Mouse (Mus musculus) embryo, embryonic 11 days (tissue): ENCODE data around the gene Fdxr.
A peak's percentile ranks its signal among the peaks of the same experiment; 100 is the strongest.

Experiments
- DNase-seq: peaks from one replicate; pipeline ENCODE4 v3.0.0-alpha.2; 2015

Fdxr gene

GRCm38 (mm10) chr11:115276780-115277603, at the start of gene Fdxr:
Gene Fdxr (minus strand): TSS chr11:115277050.
- DNase-seq = peak; percentile 99

DNA sequence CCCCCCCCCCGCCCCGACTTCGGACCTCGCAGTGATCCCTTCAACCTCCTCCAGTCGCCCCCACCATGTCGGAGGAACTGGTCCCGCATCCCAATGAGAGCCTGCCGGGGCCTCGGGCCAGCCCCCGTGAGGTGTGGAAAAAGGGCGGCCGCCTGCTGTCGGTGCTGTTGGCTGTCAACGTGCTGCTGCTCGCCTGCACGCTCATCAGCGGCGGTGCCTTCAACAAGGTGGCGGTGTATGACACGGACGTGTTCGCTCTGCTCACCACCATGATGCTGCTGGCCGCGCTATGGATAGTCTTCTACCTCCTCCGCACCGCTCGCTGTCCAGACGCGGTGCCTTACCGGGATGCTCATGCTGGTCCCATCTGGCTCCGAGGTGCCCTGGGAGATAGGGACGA, 46.5 kb upstream of the Fdxr start:
- no peak for DNase-seq

DNA sequence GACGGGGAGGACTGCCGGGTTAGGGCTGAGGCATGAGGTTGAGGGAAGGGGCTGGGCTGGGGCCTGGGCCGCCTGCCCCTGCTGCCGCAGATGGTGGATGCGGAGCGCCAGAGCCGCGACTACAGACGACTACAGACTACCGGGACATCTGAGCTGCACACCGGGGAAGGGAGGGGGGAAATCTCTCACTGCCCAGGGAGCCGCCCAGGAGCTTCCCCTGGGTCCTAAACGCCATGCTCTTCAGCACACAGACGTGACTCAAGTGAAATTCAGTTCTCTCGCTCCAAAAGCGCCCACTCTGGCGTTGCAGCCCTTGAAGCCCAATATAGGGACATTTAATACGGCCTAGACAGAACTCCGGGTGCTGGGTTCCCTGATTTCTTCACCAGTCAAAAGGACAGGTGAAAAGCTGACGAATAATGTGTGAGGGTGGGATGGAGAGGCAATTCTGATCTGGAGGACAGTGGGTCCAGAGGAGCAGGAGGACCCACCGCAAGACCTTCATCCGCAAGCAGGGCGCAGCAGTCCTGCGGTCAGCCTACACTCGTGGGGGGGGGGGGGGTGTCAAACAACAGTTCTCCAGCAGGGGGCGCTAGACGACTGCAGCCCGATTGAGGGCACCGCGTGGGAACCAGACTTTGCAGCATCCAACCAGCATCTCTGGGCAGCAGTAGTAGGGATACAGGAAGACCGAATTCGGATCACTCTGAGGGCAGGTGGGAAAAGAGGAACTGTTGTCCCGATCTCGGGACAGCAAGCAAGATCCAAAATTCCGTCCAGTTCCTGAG, 45.2 kb upstream of the Fdxr start, which contains the start of gene Ush1g:
TSS of gene Ush1g (minus strand) at position 136 of the 788 bp plus-strand sequence.
- peak; percentile 84 for DNase-seq

DNA sequence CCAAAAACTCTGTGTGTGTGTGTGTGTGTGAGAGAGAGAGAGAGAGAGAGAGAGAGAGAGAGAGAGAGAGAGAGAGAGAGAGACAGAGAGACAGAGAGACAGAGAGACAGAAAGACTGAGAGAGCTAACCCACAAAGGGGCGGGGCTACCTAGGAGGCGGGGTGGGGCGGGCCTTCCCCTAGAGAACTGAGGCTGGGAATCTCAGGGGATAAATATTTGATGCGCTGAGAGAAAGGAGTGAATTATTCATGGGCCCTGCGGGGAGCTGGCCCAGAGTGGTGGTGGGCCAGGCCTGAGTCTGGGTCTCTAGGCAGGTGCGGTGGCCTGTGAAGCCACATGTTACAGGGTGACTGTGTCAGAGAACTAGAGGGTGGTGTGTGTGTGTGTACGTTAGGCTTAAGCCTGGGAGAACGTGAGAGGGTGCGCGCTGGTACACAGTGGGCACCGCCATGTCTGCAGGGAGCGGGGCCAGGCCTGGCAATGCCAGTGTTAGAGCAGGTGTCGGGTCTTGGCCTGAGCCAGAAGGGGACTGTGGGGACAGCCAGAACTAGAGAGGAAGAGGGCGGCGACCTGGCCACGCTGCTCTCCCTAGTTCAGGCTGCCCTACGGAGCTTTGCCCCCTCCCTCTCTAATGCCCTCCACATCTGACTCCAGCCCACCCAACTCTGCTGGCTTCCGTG, 43.0 kb upstream of the Fdxr start:
- DNase-seq = peak; percentile 44

DNA sequence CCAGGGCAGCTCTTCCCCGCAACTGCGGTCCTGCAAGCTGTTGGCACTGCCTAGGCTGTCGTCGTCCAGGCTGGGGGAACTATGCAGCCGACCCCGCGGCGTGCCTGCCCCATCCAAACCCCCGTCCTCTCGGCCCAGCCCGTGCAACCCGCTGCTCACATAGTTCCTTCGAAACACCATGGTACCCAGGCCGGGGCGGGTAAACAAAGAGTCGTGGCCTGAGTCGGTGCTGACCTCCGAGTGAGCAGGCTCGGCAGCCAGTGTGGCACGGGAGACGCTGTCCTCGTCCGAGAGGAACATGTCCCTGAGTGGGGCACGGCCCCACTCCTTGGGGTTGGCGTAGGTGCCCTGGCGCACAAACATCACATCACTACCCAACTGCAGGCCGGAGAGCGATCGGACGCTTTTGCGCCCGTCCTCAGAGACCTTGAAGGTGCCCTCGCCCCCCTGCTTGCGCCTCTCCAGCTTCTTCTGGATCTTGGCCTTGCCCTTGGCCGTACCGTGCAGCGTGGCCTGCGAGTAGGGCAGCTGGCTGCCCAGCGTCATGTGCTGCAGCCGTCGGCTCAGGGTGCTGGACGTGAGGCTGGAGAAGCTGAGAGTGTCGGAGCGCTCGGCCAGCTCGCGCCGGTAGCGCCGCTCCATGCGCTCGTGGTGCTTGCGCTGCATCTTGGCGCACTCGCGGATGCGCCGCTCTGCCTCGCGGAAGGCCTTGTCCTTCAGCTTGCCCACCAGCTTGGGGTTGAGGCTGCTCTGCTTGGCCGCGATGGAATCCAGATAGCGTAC, 41.6 kb upstream of the Fdxr start:
- peak; percentile 39 for DNase-seq

DNA sequence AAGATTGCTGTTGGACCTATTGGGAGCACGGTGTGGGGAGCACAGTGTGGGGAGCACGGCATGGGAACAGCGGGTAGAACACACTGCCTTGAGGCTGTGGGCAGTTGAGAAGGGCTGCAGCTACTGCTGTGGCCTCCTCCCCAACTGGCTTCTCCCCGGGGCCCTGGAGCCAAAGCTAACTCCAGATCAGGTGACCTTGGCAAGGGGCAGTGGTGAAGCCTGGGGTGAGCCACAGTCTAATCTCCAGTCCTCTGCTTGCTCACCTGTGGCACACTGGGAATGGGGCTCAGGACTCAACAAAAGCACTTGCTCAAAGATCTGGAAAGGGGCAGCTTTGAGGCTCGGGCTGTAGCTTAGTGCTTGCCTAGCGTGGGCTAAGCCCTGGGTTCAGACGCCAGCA, 40.4 kb upstream of the Fdxr start:
- no peak for DNase-seq

DNA sequence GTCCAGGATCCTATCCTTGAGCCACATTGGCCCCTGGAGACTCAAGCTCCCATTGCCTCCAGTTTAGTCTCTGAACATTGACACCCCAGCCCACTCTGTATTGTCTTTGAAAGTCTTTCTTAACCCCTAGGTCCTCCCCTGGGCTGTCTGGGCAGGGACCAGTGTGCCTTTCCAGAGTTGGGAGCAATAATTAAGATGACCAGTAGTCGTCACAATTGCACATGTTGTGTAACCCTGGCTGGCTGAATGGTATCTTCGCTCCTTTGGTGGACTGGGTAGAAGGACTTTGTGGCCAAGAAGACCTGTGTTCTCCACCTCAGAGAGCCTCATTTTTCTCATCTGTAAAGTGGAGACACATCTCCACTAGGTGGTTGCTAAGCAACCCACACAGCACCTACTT, 37.4 kb upstream of the Fdxr start:
- DNase-seq = no peak

DNA sequence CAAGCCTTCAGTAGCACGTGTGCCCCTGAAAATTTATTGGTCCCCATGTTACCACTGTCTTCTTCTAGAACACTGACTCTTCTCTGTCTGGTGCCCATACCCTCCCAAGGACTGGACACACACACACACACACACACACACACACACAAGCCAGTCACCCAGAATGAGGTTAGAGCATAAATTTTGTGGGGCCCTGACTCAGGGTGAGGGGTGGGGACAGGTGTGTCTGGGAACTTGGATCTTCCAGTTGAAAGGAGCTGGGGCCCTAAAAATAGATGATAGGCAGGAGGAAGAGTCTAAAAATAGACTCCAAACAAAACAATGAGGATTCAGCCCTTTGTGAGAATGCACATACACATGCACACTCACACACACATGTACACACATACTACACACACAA, 31.9 kb upstream of the Fdxr start:
- no peak for DNase-seq

DNA sequence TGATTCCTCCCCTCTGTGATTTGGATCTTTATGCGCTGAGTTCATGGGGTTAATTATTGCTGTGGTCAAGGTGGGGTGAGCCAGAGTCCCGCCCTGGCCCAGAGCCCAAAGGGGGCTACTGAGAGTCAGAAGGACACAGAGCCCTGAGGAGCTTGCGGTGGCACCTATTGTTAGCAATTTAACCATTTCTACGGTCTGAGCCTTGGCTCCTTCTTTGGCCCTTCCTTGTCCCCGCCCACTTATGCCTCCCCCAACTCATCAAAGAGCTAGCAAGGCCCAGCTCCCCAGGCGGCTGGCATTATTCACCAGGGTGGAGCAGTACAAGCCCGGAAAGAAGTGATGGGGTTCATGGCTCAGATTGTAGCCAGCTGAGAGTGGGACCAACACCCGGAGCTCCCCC, 30.0 kb upstream of the Fdxr start, which contains the start of gene Otop2:
TSS of gene Otop2 (plus strand) at position 301 of the 400 bp plus-strand sequence.
- no peak for DNase-seq

GRCm38 (mm10) chr11:115303167-115303566, 26.3 kb upstream of the Fdxr start:
- DNase-seq = no peak

- no peak for DNase-seq
Measured at GRCm38 (mm10) chr11:115301351-115301750, 24.5 kb upstream of the Fdxr start.

- no peak for DNase-seq
Measured at GRCm38 (mm10) chr11:115300745-115301144, 23.9 kb upstream of the Fdxr start.

- DNase-seq = no peak
Measured at GRCm38 (mm10) chr11:115298160-115298559, 21.3 kb upstream of the Fdxr start.

DNA sequence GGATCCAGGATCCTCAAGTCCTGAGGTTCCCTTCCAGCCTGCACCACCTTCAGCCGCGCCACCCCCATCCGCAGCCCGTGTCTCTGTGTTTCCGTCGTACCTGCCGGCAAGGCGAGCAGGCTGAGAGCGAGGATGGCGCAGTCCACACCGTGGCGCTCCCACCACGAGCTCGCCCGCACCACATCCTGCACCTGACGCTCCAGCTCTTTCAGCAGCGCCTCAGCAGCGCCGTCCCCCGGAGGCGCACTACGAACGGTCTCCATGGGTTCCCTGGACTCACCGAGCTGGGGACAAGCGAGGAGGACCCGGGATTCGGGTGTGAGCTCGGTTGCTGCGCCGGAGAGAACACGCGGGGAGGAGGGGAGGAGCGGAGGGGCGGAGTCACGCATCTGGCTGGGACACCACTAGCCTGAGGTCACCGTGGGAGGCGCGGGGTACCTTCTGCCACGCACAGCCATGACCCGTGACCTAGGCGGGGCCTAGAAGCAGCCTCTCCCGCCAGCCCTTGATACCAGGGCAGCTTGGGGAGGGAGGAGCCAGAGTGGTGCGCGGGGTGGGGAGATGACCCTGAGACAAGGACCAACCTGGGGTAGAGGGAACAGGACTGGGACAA, 20.5 kb upstream of the Fdxr start, which contains the start of gene Fads6:
TSS of gene Fads6 (minus strand) at position 450 of the 613 bp plus-strand sequence.
- peak; percentile 74 for DNase-seq

DNA sequence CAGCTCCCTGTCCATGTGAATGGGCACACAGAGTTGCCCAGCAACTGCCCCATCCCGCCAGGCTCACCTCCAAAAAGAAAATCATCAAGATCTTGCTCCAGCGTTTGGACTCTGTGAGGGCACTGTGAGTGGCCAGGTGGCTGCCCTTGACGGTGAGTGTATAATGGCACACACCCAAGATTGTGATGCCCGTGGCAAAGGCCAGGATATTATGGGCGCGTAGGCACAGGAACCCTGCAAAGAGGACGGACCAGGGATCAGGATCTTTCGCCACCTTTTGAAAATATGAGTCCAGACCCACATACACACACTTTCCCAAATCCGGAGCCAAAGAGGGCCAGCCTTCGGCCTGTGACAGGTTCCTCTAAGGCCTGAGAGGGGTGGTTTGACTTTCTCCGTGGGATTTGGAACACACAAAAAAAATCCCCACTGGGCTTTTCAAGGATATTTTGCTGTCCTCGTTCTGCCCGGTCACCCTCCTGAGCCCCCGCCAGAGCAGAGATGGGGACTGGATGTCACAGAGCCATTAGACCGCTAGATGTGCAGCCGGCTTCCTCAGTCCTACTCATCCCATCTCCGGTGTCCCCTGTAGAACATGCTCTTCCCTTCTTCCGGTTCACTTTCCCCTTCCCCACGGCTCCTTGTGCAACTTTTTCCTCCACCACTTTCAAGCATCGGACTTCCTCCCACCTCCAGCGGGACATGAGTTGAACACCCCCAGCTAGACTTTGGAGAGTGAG, 19.8 kb upstream of the Fdxr start:
- no peak for DNase-seq

DNA sequence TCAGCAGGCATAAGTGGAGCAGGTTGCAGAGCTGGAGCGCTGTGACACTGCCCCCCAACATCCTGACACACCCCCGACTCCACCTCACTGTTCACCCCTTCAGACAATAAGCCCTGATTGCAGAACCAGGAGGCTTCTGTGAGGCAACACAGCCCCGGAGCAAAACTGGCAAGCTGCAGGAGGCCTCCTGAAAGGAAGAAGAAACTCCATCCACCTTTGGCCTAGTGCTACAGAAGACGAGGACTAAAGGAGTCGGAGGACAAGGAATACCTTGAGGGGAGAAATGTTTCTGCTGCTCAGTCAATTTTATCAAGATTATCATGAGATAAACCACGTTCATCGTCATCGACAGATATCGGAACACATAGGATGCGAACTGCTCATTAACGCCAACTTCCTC, 19.1 kb upstream of the Fdxr start:
- no peak for DNase-seq

DNA sequence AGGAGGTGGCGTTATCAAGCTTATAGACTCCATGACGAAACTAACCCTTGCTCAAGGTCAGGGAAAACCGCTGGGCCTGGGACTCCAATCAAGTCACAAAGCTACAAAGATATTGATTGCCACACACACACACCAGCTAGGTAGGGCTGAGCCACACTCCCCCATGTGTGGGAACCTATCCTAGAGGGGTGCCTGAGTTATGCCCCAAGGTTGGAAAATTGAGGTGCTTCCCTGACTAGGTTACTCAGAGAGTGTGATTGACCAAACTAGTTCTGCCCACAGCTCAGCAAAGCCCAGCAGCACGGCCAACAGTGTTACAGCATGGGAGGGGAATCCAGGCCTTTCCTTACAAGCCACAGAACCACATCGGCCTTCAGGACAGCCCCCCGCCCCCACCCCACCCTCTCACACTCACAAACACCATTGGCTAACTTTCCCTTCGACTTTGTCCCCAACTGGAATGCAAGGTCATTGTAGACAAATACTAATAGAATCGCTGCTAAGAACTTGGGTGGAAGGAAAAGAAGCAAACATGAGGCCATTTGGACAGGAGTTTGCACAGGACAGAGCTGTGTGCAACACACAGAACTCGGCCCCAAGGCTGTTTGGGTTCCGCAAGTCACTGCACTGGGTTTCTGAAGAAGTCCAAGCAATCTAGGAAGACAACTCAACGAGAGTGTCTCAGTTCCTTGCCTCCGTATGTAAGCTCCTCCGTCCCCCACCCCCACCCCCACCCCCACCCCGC, 16.0 kb upstream of the Fdxr start:
- DNase-seq = no peak

- DNase-seq = no peak
Measured at GRCm38 (mm10) chr11:115291503-115291902, 14.7 kb upstream of the Fdxr start.

DNA sequence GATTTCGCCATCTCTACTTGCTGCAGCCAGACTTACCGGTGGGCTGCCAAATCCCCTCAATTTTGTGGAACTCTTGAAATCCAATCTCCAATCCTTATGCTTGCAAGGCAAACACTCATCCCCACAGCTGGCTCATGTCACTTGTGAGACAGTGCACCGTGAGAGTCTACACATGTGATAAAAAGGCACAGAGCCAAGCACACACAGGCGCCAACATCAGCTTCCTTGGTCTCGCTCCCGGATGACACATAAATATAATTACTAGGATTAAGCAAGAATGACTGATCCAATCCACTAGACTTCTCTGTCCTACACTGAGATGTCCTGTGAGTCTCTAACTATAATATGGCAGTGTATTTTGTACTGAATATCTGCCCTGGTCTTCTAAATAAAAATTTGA, 14.1 kb upstream of the Fdxr start:
- no peak for DNase-seq

DNA sequence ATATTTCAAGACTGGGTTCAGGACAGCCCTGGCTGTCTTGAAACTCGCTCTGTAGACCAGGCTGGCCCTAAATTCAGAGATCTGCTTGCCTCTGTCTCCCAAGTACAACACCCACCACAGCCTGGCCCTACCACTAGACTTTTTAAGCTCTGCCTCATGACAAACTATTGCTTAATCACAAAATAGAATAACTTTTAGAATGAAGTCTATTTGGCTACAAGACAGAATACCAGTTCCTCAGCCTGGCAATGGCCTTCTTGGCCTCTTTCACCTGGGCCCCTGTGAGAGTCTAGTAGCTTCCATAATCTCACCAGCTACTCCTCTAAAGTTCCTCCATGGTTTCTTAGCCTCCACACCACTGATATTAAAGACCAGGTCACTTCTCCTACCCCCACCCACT, 13.5 kb upstream of the Fdxr start:
- DNase-seq = no peak

GRCm38 (mm10) chr11:115289885-115290284, 13.0 kb upstream of the Fdxr start:
- DNase-seq = no peak
